Mouse (Mus musculus) Muller cell, postnatal 12 days (primary cell): ENCODE measurements around the gene Riok2.

Experiments
- DNase-seq: peaks from one replicate; pipeline ENCODE4 v3.0.0-alpha.2; 2015; ENCODE audit errors: inconsistent ontology term

Riok2 gene

GRCm38 (mm10) chr17:17408137-17408536 is 34.0 kb downstream of the Riok2 start:
- DNase-seq, result peak; percentile 76

GRCm38 (mm10) chr17:17408720-17409478 is 34.8 kb downstream of the Riok2 start:
- no peak for DNase-seq

- no peak for DNase-seq
Observed at GRCm38 (mm10) chr17:17409601-17410000, 35.5 kb downstream of the Riok2 start.

- no peak for DNase-seq
Observed at GRCm38 (mm10) chr17:17411443-17411842, 37.3 kb downstream of the Riok2 start.

GRCm38 (mm10) chr17:17412176-17412575 is 38.1 kb downstream of the Riok2 start:
- DNase-seq, result no peak

- no peak for DNase-seq
Observed at GRCm38 (mm10) chr17:17414206-17414605, 40.1 kb downstream of the Riok2 start.

- DNase-seq, result peak; percentile 49
Observed at GRCm38 (mm10) chr17:17424609-17425307, 50.6 kb downstream of the Riok2 start.

- no peak for DNase-seq
Observed at GRCm38 (mm10) chr17:17425308-17425813, 51.3 kb downstream of the Riok2 start.

- no peak for DNase-seq
Observed at GRCm38 (mm10) chr17:17425906-17426305, 51.8 kb downstream of the Riok2 start.

- DNase-seq, result no peak
Observed at GRCm38 (mm10) chr17:17428888-17429287, 54.8 kb downstream of the Riok2 start.

- no peak for DNase-seq
Observed at GRCm38 (mm10) chr17:17433679-17434078, 59.6 kb downstream of the Riok2 start.

GRCm38 (mm10) chr17:17438576-17439191 is 64.6 kb downstream of the Riok2 start:
- DNase-seq, result no peak

GRCm38 (mm10) chr17:17441876-17442498 is 67.9 kb downstream of the Riok2 start:
- DNase-seq, result no peak

- DNase-seq, result no peak
Observed at GRCm38 (mm10) chr17:17444297-17444886, 70.3 kb downstream of the Riok2 start.
